8 mouse cellular contexts compared by ENCODE assay signal in genomic region chr1:171566777-171567176, GRCm38 (mm10). TPM values are rescaled to one million over a fixed set of nuclear protein-coding genes. Genes with fewer than 3 reads are reported as not detected.
DNase-seq lines count a peak whose midpoint lies in the region; ATAC-seq and TF ChIP-seq lines count a peak whose summit lies in the region.

No protein-coding gene starts in this region.

- WGBS in hindbrain, embryonic 14.5 days: 27% methylated on average over 8 of the region's 8 CpGs
- WGBS in thymus, adult 2 months: 21% methylated on average over 8 of the region's 8 CpGs

- peak; percentile 17 to 55 for DNase-seq in right cerebral cortex, adult 2 months (ENCODE audit: low spot score in 2 of 2)
- DNase-seq in right cerebral cortex, adult 18-20 months: no peak
- DNase-seq in adrenal gland, postnatal 14 days: peak; percentile 78
- peak; percentile 72 for DNase-seq in embryo, embryonic 11.5 days (ENCODE audit: low read depth, low spot score)
- peak; percentile 82 for DNase-seq in hindbrain, embryonic 14.5 days (ENCODE audit: low spot score)
- peak; percentile 23 to 36 for DNase-seq in left cerebral cortex, postnatal 10 days (ENCODE audit: extremely low spot score in 1 of 2, low spot score in 2 of 2)
- peak; percentile 71 for DNase-seq in thymus, adult 2 months

- no peak overlapping the region for H3K9ac ChIP-seq in hindbrain, embryonic 14.5 days

- no peak for TF ChIP-seq CTCF in thymus, adult 2 months (IDR thresholded peaks at IDR 0.05; ENCODE audit: borderline replicate concordance, control insufficient read depth, extremely low read depth, insufficient read depth, low read length, poor library complexity)

- no peaks in the 10 kb centered on the region for H3K4me1 ChIP-seq in hindbrain, embryonic 14.5 days (replicated peaks; ENCODE audit: control insufficient read depth, insufficient read depth, low read length)
- peaks cover 3% of the 10 kb centered on the region; the same call in 1 of the 2 replicates for H3K4me1 ChIP-seq in thymus, adult 2 months (replicated peaks; ENCODE audit: control insufficient read depth, insufficient read depth, low read length)

- no peak overlapping the region for H3K4me2 ChIP-seq in hindbrain, embryonic 14.5 days (replicated peaks)

- no peak for ATAC-seq in hindbrain, embryonic 14.5 days (ENCODE audit: low FRiP score)
- peak; percentile 37; the same call in 1 of the 2 replicates for ATAC-seq in monocyte, adult 5-6 weeks (replicated peaks; ENCODE audit: insufficient number of reproducible peaks, low FRiP score, low TSS enrichment, poor library complexity, severe bottlenecking)

- intact Hi-C loops in left cerebral cortex, postnatal 10 days (cut with DNase I): loop anchor here (5.0 to 10.0 kb wide), 2 partner anchors 64 to 202 kb away; partner anchors contain the start of genes Alyref2 and Klhdc9

- H3K4me3 ChIP-seq in hindbrain, embryonic 14.5 days (replicated peaks; ENCODE audit: low read length): no peak overlapping the region
- H3K4me3 ChIP-seq in thymus, adult 2 months (ENCODE audit: control insufficient read depth, insufficient read depth, low read length): no peak overlapping the region

- no peaks in the 10 kb centered on the region for H3K9me3 ChIP-seq in hindbrain, embryonic 14.5 days (ENCODE audit: control insufficient read depth, low read length)

- no peak overlapping the region for H3K27ac ChIP-seq in hindbrain, embryonic 14.5 days
- H3K27ac ChIP-seq in thymus, adult 2 months (ENCODE audit: control insufficient read depth, insufficient read depth, low read length): no peak overlapping the region

- TF ChIP-seq POLR2A in thymus, adult 2 months (IDR thresholded peaks at IDR 0.05; ENCODE audit: control insufficient read depth, extremely low read depth, insufficient read depth, low read length, poor library complexity): no peak

- H3K27me3 ChIP-seq in hindbrain, embryonic 14.5 days (ENCODE audit: control insufficient read depth, insufficient read depth, low read length): no peaks in the 10 kb centered on the region
- H3K27me3 ChIP-seq in thymus, adult 2 months (ENCODE audit: control insufficient read depth, insufficient read depth, low read length): no peaks in the 10 kb centered on the region

- H3K36me3 ChIP-seq in hindbrain, embryonic 14.5 days (replicated peaks; ENCODE audit: control insufficient read depth, insufficient read depth): no peaks in the 10 kb centered on the region
- H3K36me3 ChIP-seq in thymus, adult 2 months (ENCODE audit: control insufficient read depth, insufficient read depth, low read length): no peaks in the 10 kb centered on the region

RNA-seq across cellular contexts. Expression of gene Cd244a, which starts 7.8 kb away (rescaled TPM):
- total RNA-seq in adrenal gland, postnatal 14 days (2021): 0.48 and 1.3 TPM in 2 replicates
- polyA plus RNA-seq in hindbrain, embryonic 14.5 days (2014; fragmentation: Nextera tagmentation; extraction: Ambion mirVana): not detected in 2 replicates
- not detected for total RNA-seq in left cerebral cortex, postnatal 10 days (2021)
- 232 to 381 TPM (median 239 TPM) in 3 replicates for total RNA-seq in monocyte, adult 5-6 weeks (2017)
- polyA plus RNA-seq in thymus, adult 2 months (2012; rRNA removed): 1.8 and 1.9 TPM in 2 replicates

RNA-seq across cellular contexts. Expression of gene Itln1, which starts 31.7 kb away (rescaled TPM):
- total RNA-seq in adrenal gland, postnatal 14 days (2021): not detected in 2 replicates
- not detected in 2 replicates for polyA plus RNA-seq in hindbrain, embryonic 14.5 days (2014; fragmentation: Nextera tagmentation; extraction: Ambion mirVana)
- total RNA-seq in left cerebral cortex, postnatal 10 days (2021): not detected
- not detected in 3 replicates for total RNA-seq in monocyte, adult 5-6 weeks (2017)
- polyA plus RNA-seq in thymus, adult 2 months (2012; rRNA removed): 1.9 and 2.5 TPM in 2 replicates

RNA-seq across cellular contexts. Expression of gene Ly9, which starts 40.4 kb away (rescaled TPM):
- total RNA-seq in adrenal gland, postnatal 14 days (2021): 0.85 and 6.1 TPM in 2 replicates
- 0.14 TPM in 1 of 2 replicates, not detected in the other for polyA plus RNA-seq in hindbrain, embryonic 14.5 days (2014; fragmentation: Nextera tagmentation; extraction: Ambion mirVana)
- not detected for total RNA-seq in left cerebral cortex, postnatal 10 days (2021)
- total RNA-seq in monocyte, adult 5-6 weeks (2017): 71.1 to 137 TPM (median 80.7 TPM) in 3 replicates
- 30.6 and 32.0 TPM in 2 replicates for polyA plus RNA-seq in thymus, adult 2 months (2012; rRNA removed)

Comparison
In these comparisons a context has a peak if more than half of its experiments do, and no peak if none do; other contexts are left out.
1. RNA of gene Cd244a, which starts 7.8 kb away (total RNA-seq): 232 to 381 TPM in monocyte, adult 5-6 weeks; 0.48 to 1.3 TPM in adrenal gland, postnatal 14 days and not detected in left cerebral cortex, postnatal 10 days; every median in the first group is over 100 times any median in the second.
2. RNA of gene Ly9, which starts 40.4 kb away (total RNA-seq): 71.1 to 137 TPM in monocyte, adult 5-6 weeks; 0.85 to 6.1 TPM in adrenal gland, postnatal 14 days and not detected in left cerebral cortex, postnatal 10 days; every median in the first group is over 10 times any median in the second.